Mouse (Mus musculus): Measurements from ENCODE around the gene Tmem50b.
"Not testable (repeated sequence)": the region's sequence is repeated elsewhere in the genome, so short reads cannot be mapped to it uniquely, and the experiment has no call there.

The Tmem50b gene

GRCm38 (mm10) chr16:91597672-91598010 lies at the start of gene Tmem50b:
Gene Tmem50b (minus strand): TSS chr16:91597800.
- DNase-seq (ENCODE audit: low spot score in 2 of 2) = peak; percentile 98 to 99

- peak; percentile 88 to 89 for DNase-seq (ENCODE audit: low spot score in 2 of 2)
Measured at GRCm38 (mm10) chr16:91646681-91647419, 49.2 kb upstream of the Tmem50b start, which contains the start of gene Gart. Gene Gart (minus strand): TSS chr16:91646952.

- no peak for DNase-seq (ENCODE audit: low spot score in 2 of 2)
Measured at GRCm38 (mm10) chr16:91645995-91646602, 48.5 kb upstream of the Tmem50b start.

GRCm38 (mm10) chr16:91645420-91645819 lies 47.8 kb upstream of the Tmem50b start:
- not testable (repeated sequence) for DNase-seq (ENCODE audit: low spot score in 2 of 2)

- no peak for DNase-seq (ENCODE audit: low spot score in 2 of 2)
Measured at GRCm38 (mm10) chr16:91644901-91645300, 47.3 kb upstream of the Tmem50b start.

- no peak for DNase-seq (ENCODE audit: low spot score in 2 of 2)
Measured at GRCm38 (mm10) chr16:91640171-91640570, 42.6 kb upstream of the Tmem50b start.

- DNase-seq (ENCODE audit: low spot score in 2 of 2) = peak in 1 of 2 experiments; percentile 66
Measured at GRCm38 (mm10) chr16:91639636-91640035, 42.0 kb upstream of the Tmem50b start.

- no peak for DNase-seq (ENCODE audit: low spot score in 2 of 2)
Measured at GRCm38 (mm10) chr16:91639161-91639560, 41.6 kb upstream of the Tmem50b start.

GRCm38 (mm10) chr16:91633641-91634040 lies 36.0 kb upstream of the Tmem50b start:
- DNase-seq (ENCODE audit: low spot score in 2 of 2) = no peak

- DNase-seq (ENCODE audit: low spot score in 2 of 2) = no peak
Measured at GRCm38 (mm10) chr16:91632940-91633339, 35.3 kb upstream of the Tmem50b start.

- DNase-seq (ENCODE audit: low spot score in 2 of 2) = no peak
Measured at GRCm38 (mm10) chr16:91632439-91632838, 34.8 kb upstream of the Tmem50b start.

GRCm38 (mm10) chr16:91630584-91630983 lies 33.0 kb upstream of the Tmem50b start:
- DNase-seq (ENCODE audit: low spot score in 2 of 2) = no peak

- no peak for DNase-seq (ENCODE audit: low spot score in 2 of 2)
Measured at GRCm38 (mm10) chr16:91629749-91630148, 32.1 kb upstream of the Tmem50b start.

- DNase-seq (ENCODE audit: low spot score in 2 of 2) = no peak
Measured at GRCm38 (mm10) chr16:91628673-91629072, 31.1 kb upstream of the Tmem50b start.

- peak in 1 of 2 experiments; percentile 12 for DNase-seq (ENCODE audit: low spot score in 2 of 2)
Measured at GRCm38 (mm10) chr16:91627831-91628230, 30.2 kb upstream of the Tmem50b start.

- no peak for DNase-seq (ENCODE audit: low spot score in 2 of 2)
Measured at GRCm38 (mm10) chr16:91623074-91623473, 25.5 kb upstream of the Tmem50b start.

- no peak for DNase-seq (ENCODE audit: low spot score in 2 of 2)
Measured at GRCm38 (mm10) chr16:91620991-91621390, 23.4 kb upstream of the Tmem50b start.

- no peak for DNase-seq (ENCODE audit: low spot score in 2 of 2)
Measured at GRCm38 (mm10) chr16:91620185-91620584, 22.6 kb upstream of the Tmem50b start.

- DNase-seq (ENCODE audit: low spot score in 2 of 2) = peak; percentile 70 to 75
Measured at GRCm38 (mm10) chr16:91618511-91619501, 21.2 kb upstream of the Tmem50b start, which contains the start of gene Dnajc28. Gene Dnajc28 (minus strand): TSS chr16:91619026.

- no peak for DNase-seq (ENCODE audit: low spot score in 2 of 2)
Measured at GRCm38 (mm10) chr16:91614552-91614951, 17.0 kb upstream of the Tmem50b start.

- DNase-seq (ENCODE audit: low spot score in 2 of 2) = no peak
Measured at GRCm38 (mm10) chr16:91612525-91612924, 14.9 kb upstream of the Tmem50b start.

GRCm38 (mm10) chr16:91611248-91611647 lies 13.6 kb upstream of the Tmem50b start:
- DNase-seq (ENCODE audit: low spot score in 2 of 2) = no peak

Data from right cerebral cortex, postnatal 36 days (tissue).